Mouse (Mus musculus) liver, adult 2 months (tissue): Measurements from ENCODE around the gene Abracl. TPM values are rescaled to one million over a fixed set of nuclear protein-coding genes. Genes with fewer than 3 reads are reported as not detected.

ENCODE experiments used
- DNase-seq: peaks from one replicate; pipeline ENCODE4 v3.0.0-alpha.2; 2011; ENCODE audit warnings: low read depth, low spot score; ENCODE audit errors: extremely low read depth
- H3K27ac ChIP-seq: fragments of 200-500 bp; replicated peaks from 2 replicates; pipeline ENCODE4 v1.5.1; 2012; ENCODE audit warnings: low read depth, mild to moderate bottlenecking, control low read depth, inconsistent platforms, low read length; ENCODE audit not compliant: insufficient read depth
- H3K27me3 ChIP-seq: fragments of 200-500 bp; 2 replicates; pipeline ENCODE4 v1.6.1; 2012; ENCODE audit warnings: mild to moderate bottlenecking, moderate library complexity, low read length, inconsistent platforms; ENCODE audit not compliant: control insufficient read depth, insufficient read depth
- H3K36me3 ChIP-seq: fragments of 200-500 bp; 2 replicates; pipeline ENCODE4 v1.6.1; 2012; ENCODE audit warnings: low read length, inconsistent platforms; ENCODE audit not compliant: control insufficient read depth, insufficient read depth
- H3K4me1 ChIP-seq: fragments of 200-500 bp; 2 replicates; pipeline ENCODE4 v1.6.1; 2011; ENCODE audit warnings: low read length; ENCODE audit not compliant: control insufficient read depth, insufficient read depth
- H3K4me3 ChIP-seq: fragments of 200-500 bp; 2 replicates; pipeline ENCODE4 v1.5.1; 2011; ENCODE audit warnings: low read depth, mild to moderate bottlenecking, control low read depth, low read length, moderate library complexity; ENCODE audit not compliant: insufficient read depth
- H3K79me2 ChIP-seq: fragments of 200-500 bp; 2 replicates; pipeline ENCODE4 v1.6.1; 2012; ENCODE audit warnings: inconsistent platforms, mild to moderate bottlenecking, low read length, moderate library complexity; ENCODE audit not compliant: control insufficient read depth, insufficient read depth
- H3K9ac ChIP-seq: fragments of 200-500 bp; 2 replicates; pipeline ENCODE4 v1.6.1; 2012; ENCODE audit warnings: low read depth, mild to moderate bottlenecking, control low read depth, inconsistent platforms, low read length
- CTCF ChIP-seq: fragments of 200-500 bp; IDR thresholded peaks from 2 replicates; pipeline ENCODE4 v1.5.1; 2011; ENCODE audit warnings: low read depth, low read length, control low read depth
- POLR2A ChIP-seq: fragments of 200-500 bp; IDR thresholded peaks from 2 replicates; pipeline ENCODE4 v1.6.1; 2011; ENCODE audit warnings: low read length, control low read depth; ENCODE audit not compliant: insufficient read depth; ENCODE audit errors: extremely low read depth
- WGBS: fragments of 180-500 bp; shearing (Covaris S2); methylation state at CpG from one replicate; pipeline ENCODE4 v1.1.7; 2018; 5-methylcytosine and 5-hydroxymethylcytosine counted together
- polyA plus RNA-seq: library from polyadenylated mRNA; depleted of rRNA; stranded (reverse); fragments of >200 nt; gene quantifications from 2 replicates; pipeline ENCODE4 v1.2.3, GENCODE M21; 2012; rRNA removed
- total RNA-seq: library from RNA; depleted of rRNA; stranded (reverse); fragments of >200 nt; gene quantifications from 2 replicates; pipeline ENCODE4 v1.2.3, GENCODE M21; 2014; rRNA removed

Gene Abracl
- total and polyA plus RNA-seq, 2 experiments = 6.3 to 14.3 TPM

- 34% methylated on average over 2 of the region's 2 CpGs for WGBS
- DNase-seq = peak; percentile 71
Observed at GRCm38 (mm10) chr10:17983313-17983712, 39.8 kb downstream of the Abracl start.

GRCm38 (mm10) chr10:17966090-17966489 is 57.0 kb downstream of the Abracl start:
- H3K27me3 ChIP-seq = no peaks in the 10 kb centered on the region
- no peak overlapping the region for H3K27ac ChIP-seq
- DNase-seq = no peak
- WGBS = 53% methylated on average over 4 of the region's 4 CpGs
- H3K4me3 ChIP-seq = no peak overlapping the region
- no peak for TF ChIP-seq CTCF
- no peak for TF ChIP-seq POLR2A
- H3K4me1 ChIP-seq = no peaks in the 10 kb centered on the region
- H3K9ac ChIP-seq = no peak overlapping the region
- no peaks in the 10 kb centered on the region for H3K36me3 ChIP-seq
- no peaks in the 10 kb centered on the region for H3K79me2 ChIP-seq

More at GRCm38 (mm10) chr10:17983313-17983712, 39.8 kb downstream of the Abracl start:
- TF ChIP-seq POLR2A = no peak
- TF ChIP-seq CTCF = no peak
- Histone ChIP-seq H3K36me3 (no peaks in the 10 kb centered on the region), H3K9ac (no peak overlapping the region), H3K4me3 (no peak overlapping the region), H3K4me1 (no peaks in the 10 kb centered on the region), H3K27me3 (no peaks in the 10 kb centered on the region), H3K79me2 (no peaks in the 10 kb centered on the region), H3K27ac (no peak overlapping the region)

Other genes with a start within 250 kb of the Abracl start
- 0.07 and 0.18 TPM in 2 replicates for gene Txlnb, start 227.1 kb downstream of the Abracl start, total RNA-seq
- 0.06 TPM in 1 of 2 replicates, not detected in the other for gene Txlnb, start 227.1 kb downstream of the Abracl start, polyA plus RNA-seq
- gene Heca, start 75.2 kb downstream of the Abracl start, total RNA-seq = 25.2 and 27.9 TPM in 2 replicates
- 7.5 and 15.1 TPM in 2 replicates for gene Heca, start 75.2 kb downstream of the Abracl start, polyA plus RNA-seq
- 12.2 and 12.4 TPM in 2 replicates for gene Reps1, start 32.6 kb upstream of the Abracl start, total RNA-seq
- 16.0 and 17.6 TPM in 2 replicates for gene Reps1, start 32.6 kb upstream of the Abracl start, polyA plus RNA-seq
- gene Ect2l, start 187.6 kb upstream of the Abracl start, total RNA-seq = not detected in 2 replicates
- not detected in 2 replicates for gene Ect2l, start 187.6 kb upstream of the Abracl start, polyA plus RNA-seq
- 19.7 and 20.9 TPM in 2 replicates for gene Ccdc28a, start 211.7 kb upstream of the Abracl start, total RNA-seq
- 20.5 and 21.7 TPM in 2 replicates for gene Ccdc28a, start 211.7 kb upstream of the Abracl start, polyA plus RNA-seq